Mouse (Mus musculus) olfactory bulb, adult 2 months (tissue): ENCODE measurements around the gene Shc1. TPM values are rescaled to one million over a fixed set of nuclear protein-coding genes. Genes with fewer than 3 reads are reported as not detected.

ENCODE experiments used
- H3K27ac ChIP-seq: fragments of 200-500 bp; 2 replicates; pipeline ENCODE4 v1.5.1; 2012; ENCODE audit warnings: low read depth, low read length; ENCODE audit not compliant: insufficient read depth
- H3K4me1 ChIP-seq: fragments of 200-500 bp; 2 replicates; pipeline ENCODE4 v1.6.1; 2012; ENCODE audit warnings: low read length; ENCODE audit not compliant: control insufficient read depth, insufficient read depth
- H3K4me3 ChIP-seq: fragments of 200-500 bp; 2 replicates; pipeline ENCODE4 v1.5.1; 2012; ENCODE audit warnings: mild to moderate bottlenecking, low read depth, low read length, moderate library complexity; ENCODE audit not compliant: insufficient read depth
- CTCF ChIP-seq: fragments of 200-500 bp; IDR thresholded peaks from 2 replicates; pipeline ENCODE4 v1.5.1; 2012; ENCODE audit warnings: low read depth, mild to moderate bottlenecking, low read length, moderate library complexity; ENCODE audit not compliant: insufficient read depth
- POLR2A ChIP-seq: fragments of 200-500 bp; IDR thresholded peaks from 2 replicates; pipeline ENCODE4 v1.6.1; 2012; ENCODE audit warnings: mild to moderate bottlenecking, low read depth, low read length, moderate library complexity; ENCODE audit not compliant: insufficient read depth
- WGBS: fragments of 180-500 bp; shearing (Covaris S2); methylation state at CpG from one replicate; pipeline ENCODE4 v1.1.7; 2018; 5-methylcytosine and 5-hydroxymethylcytosine counted together
- polyA plus RNA-seq: library from polyadenylated mRNA; stranded (reverse); fragments of >200 nt; gene quantifications from 2 replicates; pipeline ENCODE4 v1.2.4, GENCODE M21; 2012; ENCODE audit warnings: low replicate concordance; ENCODE audit not compliant: missing spikeins, insufficient read depth, insufficient read length

Shc1 gene
- not detected in 2 replicates for polyA plus RNA-seq

GRCm38 (mm10) chr3:89418170-89418860 is at the start of gene Shc1, which contains the start of gene Cks1b:
Gene Shc1, plus strand, starts transcription at chr3:89418443.
Gene Cks1b, minus strand, starts transcription at chr3:89418383.
- under 1% methylated on average over 39 of the region's 39 CpGs for WGBS
- Histone ChIP-seq H3K4me1 (peaks cover 17% of the 10 kb centered on the region), H3K27ac (peak within 1 kb of the TSS; percentile 68), H3K4me3 (peak within 1 kb of the TSS; percentile 61)
- TF ChIP-seq CTCF (no peak), POLR2A (no peak; the same call in 1 of the 2 replicates)

- H3K4me1 ChIP-seq = peaks cover 9% of the 10 kb centered on the region
- 55% methylated on average over 5 of the region's 5 CpGs for WGBS
- H3K4me3 ChIP-seq = no peak overlapping the region
- H3K27ac ChIP-seq = no peak overlapping the region
- TF ChIP-seq CTCF = no peak
- TF ChIP-seq POLR2A = no peak
These were observed 44.5 kb upstream of the Shc1 start for GRCm38 (mm10) chr3:89373581-89374231.

GRCm38 (mm10) chr3:89377831-89378230 is 40.4 kb upstream of the Shc1 start:
- peaks cover 18% of the 10 kb centered on the region for H3K4me1 ChIP-seq
- WGBS = 82% methylated on average over 4 of the region's 4 CpGs
- no peak overlapping the region for H3K27ac ChIP-seq
- TF ChIP-seq CTCF (no peak), POLR2A (no peak)
- no peak overlapping the region for H3K4me3 ChIP-seq

GRCm38 (mm10) chr3:89378394-89379067 is 39.7 kb upstream of the Shc1 start:
- TF ChIP-seq CTCF (peak; percentile 94), POLR2A (no peak; the same call in 1 of the 2 replicates)
- Histone ChIP-seq H3K27ac (peak overlapping the region; percentile 24; the same call in 1 of the 2 replicates), H3K4me1 (peaks cover 18% of the 10 kb centered on the region), H3K4me3 (peak overlapping the region; percentile 63)
- 2% methylated on average over 29 of the region's 29 CpGs for WGBS

GRCm38 (mm10) chr3:89379388-89380131 is 38.7 kb upstream of the Shc1 start:
- no peak for TF ChIP-seq POLR2A
- no peak for TF ChIP-seq CTCF
- Histone ChIP-seq H3K4me1 (peaks cover 18% of the 10 kb centered on the region), H3K27ac (no peak overlapping the region), H3K4me3 (no peak overlapping the region)
- 86% methylated on average over 31 of the region's 31 CpGs for WGBS

DNA sequence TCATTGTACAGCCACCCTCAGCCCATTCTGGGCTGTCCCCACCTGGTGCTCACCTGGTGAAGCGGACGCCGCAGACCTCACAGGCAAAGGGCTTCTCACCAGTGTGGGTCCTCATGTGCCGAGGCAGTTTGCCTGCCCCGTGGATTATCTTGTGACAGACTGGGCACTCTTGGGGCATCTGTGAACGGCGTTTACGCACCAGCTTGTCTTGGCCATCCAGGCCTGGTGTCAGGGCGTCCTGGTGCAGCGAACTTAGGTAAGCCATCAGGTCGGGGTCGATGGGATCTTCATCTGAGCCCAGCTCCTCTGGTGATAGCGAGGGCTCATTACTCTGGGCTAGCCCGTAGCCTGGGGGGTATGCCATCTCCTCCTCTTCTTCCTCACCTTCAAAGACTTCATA is 38.0 kb upstream of the Shc1 start:
- no peak for TF ChIP-seq CTCF
- no peak for TF ChIP-seq POLR2A
- Histone ChIP-seq H3K4me3 (no peak overlapping the region), H3K4me1 (peaks cover 18% of the 10 kb centered on the region), H3K27ac (no peak overlapping the region)
- WGBS = 96% methylated on average over 14 of the region's 14 CpGs

GRCm38 (mm10) chr3:89380711-89381110 is 37.5 kb upstream of the Shc1 start:
- 94% methylated on average over 18 of the region's 18 CpGs for WGBS
- Histone ChIP-seq H3K27ac (no peak overlapping the region), H3K4me3 (no peak overlapping the region), H3K4me1 (peaks cover 18% of the 10 kb centered on the region)
- no peak for TF ChIP-seq CTCF

- H3K27ac ChIP-seq = no peak overlapping the region
- 91% methylated on average over 11 of the region's 11 CpGs for WGBS
- TF ChIP-seq CTCF = no peak
- TF ChIP-seq POLR2A = no peak
- H3K4me3 ChIP-seq = no peak overlapping the region
- H3K4me1 ChIP-seq = peaks cover 18% of the 10 kb centered on the region
These were observed 37.0 kb upstream of the Shc1 start for GRCm38 (mm10) chr3:89381233-89381632.
